8 mouse cellular contexts compared by ENCODE assay signal in genomic region chr6:53819761-53820485, GRCm38 (mm10). TPM values are rescaled to one million over a fixed set of nuclear protein-coding genes. Genes with fewer than 3 reads are reported as not detected.
DNase-seq lines count a peak whose midpoint lies in the region; ATAC-seq and TF ChIP-seq lines count a peak whose summit lies in the region.

No protein-coding gene starts in this region.

- H3K27me3 ChIP-seq in ES-Bruce4 (ENCODE audit: control insufficient read depth, insufficient read depth, low read length, poor library complexity, severe bottlenecking): peaks cover 16% of the 10 kb centered on the region
- peaks cover 3% of the 10 kb centered on the region; the same call in 1 of the 2 replicates for H3K27me3 ChIP-seq in embryonic facial prominence, embryonic 14.5 days (replicated peaks; ENCODE audit: control insufficient read depth, insufficient read depth, low read length)
- H3K27me3 ChIP-seq in hindbrain, embryonic 13.5 days: peaks cover 74% of the 10 kb centered on the region
- H3K27me3 ChIP-seq in liver, embryonic 16.5 days (ENCODE audit: control insufficient read depth, insufficient read depth, low read depth, low read length): peaks cover 65% of the 10 kb centered on the region
- H3K27me3 ChIP-seq in neural tube, embryonic 13.5 days: peaks cover 68% of the 10 kb centered on the region

- WGBS in embryonic facial prominence, embryonic 14.5 days: under 1% methylated on average over 36 of the region's 64 CpGs
- WGBS in hindbrain, embryonic 13.5 days: under 1% methylated on average over 64 of the region's 64 CpGs
- WGBS in liver, embryonic 16.5 days (ENCODE audit: insufficient replicate concordance): 1% methylated on average over 56 of the region's 64 CpGs
- under 1% methylated on average over 64 of the region's 64 CpGs for WGBS in neural tube, embryonic 13.5 days

- peak overlapping the region; percentile 70 for H3K9ac ChIP-seq in ES-Bruce4 (ENCODE audit: low read depth, poor library complexity, severe bottlenecking)
- peak overlapping the region; percentile 77 for H3K9ac ChIP-seq in embryonic facial prominence, embryonic 14.5 days (ENCODE audit: low read depth, low read length)
- H3K9ac ChIP-seq in hindbrain, embryonic 13.5 days: peak overlapping the region; percentile 78
- H3K9ac ChIP-seq in liver, embryonic 16.5 days (ENCODE audit: low read depth, low read length): no peak overlapping the region
- peak overlapping the region; percentile 73 for H3K9ac ChIP-seq in neural tube, embryonic 13.5 days

- no peaks in the 10 kb centered on the region for H3K36me3 ChIP-seq in ES-Bruce4 (ENCODE audit: control insufficient read depth, insufficient read depth, low read length, poor library complexity, severe bottlenecking)
- H3K36me3 ChIP-seq in embryonic facial prominence, embryonic 14.5 days (ENCODE audit: control insufficient read depth, insufficient read depth, low read length): peaks cover 13% of the 10 kb centered on the region; the same call in 1 of the 2 replicates
- H3K36me3 ChIP-seq in hindbrain, embryonic 13.5 days: no peaks in the 10 kb centered on the region
- no peaks in the 10 kb centered on the region for H3K36me3 ChIP-seq in liver, embryonic 16.5 days (ENCODE audit: control insufficient read depth, insufficient read depth)
- no peaks in the 10 kb centered on the region for H3K36me3 ChIP-seq in neural tube, embryonic 13.5 days

- peak; percentile 47 to 52 for DNase-seq in cerebellum, postnatal 10 days
- no peak for DNase-seq in cerebellum, adult 8-10 months
- no peak for DNase-seq in embryonic facial prominence, embryonic 14.5 days (ENCODE audit: low spot score)
- no peak for DNase-seq in natural killer cell, adult 2 months (ENCODE audit: low spot score in 2 of 2)

- TF ChIP-seq EP300 in ES-Bruce4 (IDR thresholded peaks at IDR 0.05; ENCODE audit: insufficient read depth, low read depth, low read length): no peak

- H3K9me3 ChIP-seq in ES-Bruce4 (replicated peaks; ENCODE audit: control insufficient read depth, insufficient read depth, low read length, poor library complexity, severe bottlenecking): no peaks in the 10 kb centered on the region
- no peaks in the 10 kb centered on the region for H3K9me3 ChIP-seq in embryonic facial prominence, embryonic 14.5 days (ENCODE audit: control insufficient read depth, low read length)
- H3K9me3 ChIP-seq in hindbrain, embryonic 13.5 days: no peaks in the 10 kb centered on the region
- no peaks in the 10 kb centered on the region for H3K9me3 ChIP-seq in liver, embryonic 16.5 days (replicated peaks; ENCODE audit: control insufficient read depth, low read length)
- no peaks in the 10 kb centered on the region for H3K9me3 ChIP-seq in neural tube, embryonic 13.5 days

- peak overlapping the region; percentile 92 for H3K4me2 ChIP-seq in embryonic facial prominence, embryonic 14.5 days (ENCODE audit: low read depth, low read length)
- H3K4me2 ChIP-seq in hindbrain, embryonic 13.5 days: peak overlapping the region; percentile 92
- H3K4me2 ChIP-seq in liver, embryonic 16.5 days (ENCODE audit: low read depth, low read length): peak overlapping the region; percentile 59
- peak overlapping the region; percentile 81 for H3K4me2 ChIP-seq in neural tube, embryonic 13.5 days

- TF ChIP-seq POLR2A in ES-Bruce4 (IDR thresholded peaks at IDR 0.05; ENCODE audit: insufficient read depth, low read length): no peak

- no peak overlapping the region for H3K27ac ChIP-seq in ES-Bruce4 (ENCODE audit: insufficient read depth, low read length)
- peak overlapping the region; percentile 95 for H3K27ac ChIP-seq in embryonic facial prominence, embryonic 14.5 days (replicated peaks; ENCODE audit: low read depth, low read length)
- H3K27ac ChIP-seq in hindbrain, embryonic 13.5 days: peak overlapping the region; percentile 84
- H3K27ac ChIP-seq in liver, embryonic 16.5 days (ENCODE audit: low read length): peak overlapping the region; percentile 24; the same call in 1 of the 2 replicates
- H3K27ac ChIP-seq in neural tube, embryonic 13.5 days (replicated peaks): peak overlapping the region; percentile 79

- TF ChIP-seq CTCF in ES-Bruce4 (IDR thresholded peaks at IDR 0.05; ENCODE audit: low read depth, low read length): no peak

- H3K4me1 ChIP-seq in ES-Bruce4 (ENCODE audit: control insufficient read depth, insufficient read depth, low read length): no peaks in the 10 kb centered on the region
- H3K4me1 ChIP-seq in embryonic facial prominence, embryonic 14.5 days (ENCODE audit: control insufficient read depth, insufficient read depth, low read length): peaks cover 39% of the 10 kb centered on the region
- H3K4me1 ChIP-seq in hindbrain, embryonic 13.5 days (replicated peaks): peaks cover 53% of the 10 kb centered on the region
- H3K4me1 ChIP-seq in liver, embryonic 16.5 days (ENCODE audit: control insufficient read depth, low read depth, low read length): no peaks in the 10 kb centered on the region; the same call in 1 of the 2 replicates
- H3K4me1 ChIP-seq in neural tube, embryonic 13.5 days (replicated peaks): peaks cover 58% of the 10 kb centered on the region

- peak overlapping the region; percentile 60 for H3K4me3 ChIP-seq in ES-Bruce4 (ENCODE audit: low read depth, low read length)
- H3K4me3 ChIP-seq in embryonic facial prominence, embryonic 14.5 days (ENCODE audit: low read depth, low read length): peak overlapping the region; percentile 59
- peak overlapping the region; percentile 53 for H3K4me3 ChIP-seq in hindbrain, embryonic 13.5 days
- H3K4me3 ChIP-seq in liver, embryonic 16.5 days (ENCODE audit: low read depth, low read length): peak overlapping the region; percentile 42
- peak overlapping the region; percentile 53 for H3K4me3 ChIP-seq in neural tube, embryonic 13.5 days

- peak; percentile 17; the same call in 1 of the 2 replicates for ATAC-seq in embryonic facial prominence, embryonic 14.5 days (ENCODE audit: low read depth)
- ATAC-seq in hindbrain, embryonic 13.5 days (ENCODE audit: low FRiP score): 0 out of 2 replicates have a peak, but pooled peaks have one; percentile 25
- ATAC-seq in liver, embryonic 16.5 days (ENCODE audit: low read depth): no peak
- ATAC-seq in neural tube, embryonic 13.5 days (ENCODE audit: low read depth): no peak

RNA-seq across cellular contexts. Expression of gene Tril, which starts 0.7 kb away (rescaled TPM):
- polyA plus RNA-seq in ES-Bruce4 (2011; ENCODE audit: insufficient read depth, insufficient read length, low read depth, missing spikeins): 0.17 and 0.33 TPM in 2 replicates
- polyA plus RNA-seq in embryonic facial prominence, embryonic 14.5 days (2014; fragmentation: Nextera tagmentation; extraction: Ambion mirVana): 27.0 and 35.9 TPM in 2 replicates
- 13.2 and 13.9 TPM in 2 replicates for polyA plus RNA-seq in hindbrain, embryonic 13.5 days (2015; fragmentation: Nextera tagmentation; extraction: Ambion mirVana)
- polyA plus RNA-seq in liver, embryonic 16.5 days (2015; fragmentation: Nextera tagmentation; extraction: Ambion mirVana): 0.35 and 0.45 TPM in 2 replicates
- polyA plus RNA-seq in neural tube, embryonic 13.5 days (2015; fragmentation: Nextera tagmentation; extraction: Ambion mirVana): 13.6 and 15.4 TPM in 2 replicates

Comparison
In these comparisons a context has a peak if more than half of its experiments do, and no peak if none do; other contexts are left out.
1. DNase-seq: peak in cerebellum, postnatal 10 days (2 of 2); none in cerebellum, adult 8-10 months (single experiment), embryonic facial prominence, embryonic 14.5 days (single experiment) and natural killer cell, adult 2 months (0 of 2).
2. ATAC-seq: peak in embryonic facial prominence, embryonic 14.5 days (single experiment) and hindbrain, embryonic 13.5 days (single experiment); none in liver, embryonic 16.5 days (single experiment) and neural tube, embryonic 13.5 days (single experiment).
3. Peak in every context shown above with its lines, with median percentiles within 50 percentile points of each other: H3K4me3 ChIP-seq and H3K4me2 ChIP-seq.